Mouse (Mus musculus) layer of hippocampus, postnatal 14 days (tissue): ENCODE data around the gene Epha7. TPM values are rescaled to one million over a fixed set of nuclear protein-coding genes. Genes with fewer than 3 reads are reported as not detected.

Experiments
- DNase-seq, 2 experiments: peaks; one replicate each; pipeline ENCODE4 v3.0.0; 2021 to 2022; ENCODE audit warnings: low spot score in 2 of 2, mixed read lengths in 1 of 2
- total RNA-seq, 2 experiments: library from RNA; stranded (reverse); gene quantifications; 2 replicates each; pipeline ENCODE4 v1.2.3; 2021

The Epha7 gene
- total RNA-seq, 2 experiments from 2014 or later = 149 to 163 TPM

- DNase-seq = no peak
Observed at GRCm38 (mm10) chr4:28899373-28899772, 86.4 kb downstream of the Epha7 start.

GRCm38 (mm10) chr4:28899783-28900182 is 86.9 kb downstream of the Epha7 start:
- DNase-seq = no peak

GRCm38 (mm10) chr4:28901496-28901895 is 88.6 kb downstream of the Epha7 start:
- DNase-seq = peak in 1 of 2 experiments; percentile 41

GRCm38 (mm10) chr4:28902004-28902704 is 89.2 kb downstream of the Epha7 start:
- no peak for DNase-seq

- no peak for DNase-seq
Observed at GRCm38 (mm10) chr4:28906985-28907384, 94.1 kb downstream of the Epha7 start.

GRCm38 (mm10) chr4:28910127-28910526 is 97.2 kb downstream of the Epha7 start:
- DNase-seq = no peak

- no peak for DNase-seq
Observed at GRCm38 (mm10) chr4:28912028-28912427, 99.1 kb downstream of the Epha7 start.

GRCm38 (mm10) chr4:28913613-28914012 is 100.7 kb downstream of the Epha7 start:
- DNase-seq = no peak

GRCm38 (mm10) chr4:28920645-28921044 is 107.7 kb downstream of the Epha7 start:
- DNase-seq = no peak

- DNase-seq = no peak
Observed at GRCm38 (mm10) chr4:28926072-28926471, 113.1 kb downstream of the Epha7 start.

- no peak for DNase-seq
Observed at GRCm38 (mm10) chr4:28933431-28933830, 120.5 kb downstream of the Epha7 start.

- no peak for DNase-seq
Observed at GRCm38 (mm10) chr4:28934802-28935201, 121.9 kb downstream of the Epha7 start.

GRCm38 (mm10) chr4:28935567-28935966 is 122.6 kb downstream of the Epha7 start:
- peak in 1 of 2 experiments; percentile 28 for DNase-seq

GRCm38 (mm10) chr4:28940710-28941109 is 127.8 kb downstream of the Epha7 start:
- no peak for DNase-seq

GRCm38 (mm10) chr4:28944237-28944636 is 131.3 kb downstream of the Epha7 start:
- DNase-seq = no peak

- no peak for DNase-seq
Observed at GRCm38 (mm10) chr4:28960889-28961560, 148.1 kb downstream of the Epha7 start.

GRCm38 (mm10) chr4:28967584-28968315 is 154.8 kb downstream of the Epha7 start:
- DNase-seq = no peak

- no peak for DNase-seq
Observed at GRCm38 (mm10) chr4:28998462-28999286, 185.7 kb downstream of the Epha7 start.

- no peak for DNase-seq
Observed at GRCm38 (mm10) chr4:28999287-28999595, 186.3 kb downstream of the Epha7 start.

- no peak for DNase-seq
Observed at GRCm38 (mm10) chr4:29010333-29010732, 197.4 kb downstream of the Epha7 start.
